Mouse (Mus musculus) layer of hippocampus, adult 18-20 months (tissue): Measurements from ENCODE around the gene Atg2a. TPM values are rescaled to one million over a fixed set of nuclear protein-coding genes. Genes with fewer than 3 reads are reported as not detected.
A peak's percentile ranks its signal among the peaks of the same experiment; 100 is the strongest.

Source experiments
- DNase-seq, 2 experiments: peaks; one replicate each; pipeline ENCODE4 v3.0.0; 2022; ENCODE audit warnings: low spot score in 2 of 2
- long read RNA-seq: library from polyadenylated mRNA; stranded (forward); transcript quantifications from one replicate; pipeline ENCODE4 v2.0.0, GENCODE M21; 2021
- total RNA-seq, 2 experiments: library from RNA; stranded (reverse); gene quantifications; 2 replicates each; pipeline ENCODE4 v1.2.3; 2021

Atg2a gene
- total RNA-seq: 10 to 100 TPM; 34.0 to 34.2 TPM
- long read RNA-seq, full-length matches to known transcripts: 22 of 70 reads
- long read RNA-seq, partial matches to known transcripts: 21 of 70 reads
- long read RNA-seq, other reads (novel, unspliced or antisense): 27 of 70 reads

DNA sequence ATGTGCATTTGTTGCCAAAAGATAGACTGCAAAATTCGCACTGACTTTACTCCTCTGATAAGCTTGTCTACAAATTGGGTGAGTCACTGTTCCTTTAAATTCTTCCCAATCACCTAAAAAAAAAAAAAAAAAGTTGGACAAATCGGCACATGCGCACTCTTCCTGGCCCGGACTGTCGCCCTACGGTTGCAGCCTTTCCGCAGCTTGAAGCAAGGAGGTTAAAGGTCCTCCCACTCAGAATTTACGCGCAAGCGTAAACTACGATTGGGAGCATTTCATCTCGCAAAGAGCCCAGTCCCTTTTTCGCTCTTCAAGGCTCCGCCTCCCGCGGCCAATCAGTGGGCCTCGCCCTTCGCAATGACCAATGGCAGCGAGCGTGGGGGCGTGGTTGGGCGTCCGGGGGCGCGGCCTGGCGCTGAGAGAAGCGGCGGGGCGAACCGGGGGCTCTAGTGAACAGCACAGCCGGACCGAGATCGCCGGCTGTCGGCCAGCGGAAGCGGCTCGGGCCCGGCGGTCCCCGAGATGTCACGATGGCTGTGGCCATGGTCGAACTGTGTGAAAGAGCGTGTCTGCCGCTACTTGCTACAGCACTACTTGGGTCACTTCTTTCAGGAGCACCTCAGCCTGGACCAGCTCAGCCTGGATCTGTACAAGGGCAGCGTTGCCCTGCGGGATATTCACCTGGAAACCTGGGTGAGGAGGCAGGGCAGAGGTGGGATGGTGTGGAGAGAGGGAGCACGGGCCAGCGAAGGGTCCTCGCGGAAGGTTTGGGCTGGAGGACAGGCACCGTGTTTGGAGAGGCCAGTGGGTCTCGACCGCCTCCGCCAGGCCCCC lies at the start of gene Atg2a:
Gene Atg2a (plus strand): TSS at position 395 of the 834 bp plus-strand sequence.
- peak; percentile 98 for DNase-seq

DNA sequence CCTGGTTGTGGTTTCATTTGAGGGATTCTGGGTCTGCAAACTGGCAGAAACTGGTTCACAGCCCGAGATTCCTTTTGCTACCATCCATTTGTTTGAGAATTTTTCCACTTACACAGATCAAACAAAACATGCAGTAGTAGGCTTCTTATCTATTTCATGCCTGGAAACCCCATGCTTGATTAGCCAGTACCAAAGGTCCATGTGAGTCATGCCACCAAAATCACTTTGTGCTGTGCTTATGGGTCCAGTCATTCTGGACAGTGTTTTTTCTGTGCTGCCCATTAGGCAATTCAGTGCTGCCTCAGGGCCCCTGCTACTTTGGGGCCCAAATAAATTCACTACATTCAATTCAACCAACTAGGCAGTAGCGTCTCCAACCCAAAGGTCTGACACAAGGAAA lies 37.2 kb upstream of the Atg2a start:
- no peak for DNase-seq

DNA sequence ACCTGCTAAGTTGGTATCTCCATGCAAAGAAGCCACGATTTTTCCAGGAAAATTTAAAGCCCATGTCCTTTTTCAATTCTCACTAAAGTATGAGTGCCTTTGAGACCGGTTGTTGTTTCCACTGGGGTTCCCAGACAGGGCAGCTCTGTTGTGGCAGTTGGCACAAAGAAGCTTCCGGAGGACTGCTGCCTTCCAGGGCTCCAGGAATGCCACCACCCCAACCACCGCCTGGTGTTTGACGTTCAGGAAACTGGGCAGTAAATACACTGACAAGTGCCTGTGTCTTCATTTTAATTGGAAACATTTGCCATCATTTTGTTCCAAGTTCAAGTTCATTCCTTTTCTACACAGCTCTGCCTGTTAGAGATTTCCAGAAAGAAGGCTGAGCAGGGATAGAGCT lies 34.8 kb upstream of the Atg2a start:
- no peak for DNase-seq

DNA sequence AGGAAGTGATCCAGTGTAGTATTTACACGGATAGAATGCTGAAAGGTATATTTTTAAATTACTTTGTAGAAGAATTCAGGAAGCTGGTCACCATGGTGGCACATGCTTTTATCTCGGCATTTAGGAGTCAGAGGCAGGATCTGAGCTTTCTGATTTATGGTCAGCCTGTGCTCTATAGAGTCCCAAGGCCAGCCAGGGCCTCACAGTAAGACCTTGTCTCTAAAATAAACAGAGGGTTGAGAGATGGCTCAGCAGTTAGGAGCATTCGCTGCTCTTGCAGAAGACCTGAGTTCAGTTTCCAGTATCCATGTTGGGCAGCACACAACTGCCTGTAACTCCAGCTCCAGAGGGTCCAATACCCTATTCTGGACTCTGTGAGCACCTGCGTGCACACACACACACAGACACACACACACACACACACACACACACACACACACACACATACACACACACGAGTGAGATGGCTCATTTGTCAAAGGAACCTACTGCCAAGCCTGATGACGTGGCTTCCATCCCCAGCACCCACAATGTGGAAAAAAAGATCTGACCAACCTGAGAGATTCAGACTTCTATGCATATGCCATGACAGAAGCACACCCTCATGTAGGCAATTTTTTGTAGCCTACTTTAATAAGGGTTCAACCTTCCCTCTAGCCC lies 25.3 kb upstream of the Atg2a start:
- no peak for DNase-seq

DNA sequence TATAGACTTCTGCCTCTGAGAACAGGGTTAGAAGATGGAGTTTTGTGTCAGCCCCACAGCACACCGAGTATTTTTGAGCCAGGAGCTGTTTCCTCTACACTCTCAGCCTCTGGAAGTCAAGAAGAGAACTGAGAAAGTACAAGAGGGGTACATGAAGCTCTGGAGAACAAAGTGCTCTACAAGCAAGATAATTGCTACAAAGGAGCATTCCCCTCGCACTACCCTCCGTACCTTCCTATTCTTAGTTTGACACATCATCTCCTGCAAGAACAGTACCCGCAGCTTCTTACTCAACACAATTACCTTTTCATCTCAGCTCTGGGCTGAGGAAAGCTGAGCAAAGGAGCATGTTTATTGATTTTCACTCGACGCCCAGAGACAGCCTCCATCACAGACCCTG lies 22.9 kb upstream of the Atg2a start:
- DNase-seq: no peak

DNA sequence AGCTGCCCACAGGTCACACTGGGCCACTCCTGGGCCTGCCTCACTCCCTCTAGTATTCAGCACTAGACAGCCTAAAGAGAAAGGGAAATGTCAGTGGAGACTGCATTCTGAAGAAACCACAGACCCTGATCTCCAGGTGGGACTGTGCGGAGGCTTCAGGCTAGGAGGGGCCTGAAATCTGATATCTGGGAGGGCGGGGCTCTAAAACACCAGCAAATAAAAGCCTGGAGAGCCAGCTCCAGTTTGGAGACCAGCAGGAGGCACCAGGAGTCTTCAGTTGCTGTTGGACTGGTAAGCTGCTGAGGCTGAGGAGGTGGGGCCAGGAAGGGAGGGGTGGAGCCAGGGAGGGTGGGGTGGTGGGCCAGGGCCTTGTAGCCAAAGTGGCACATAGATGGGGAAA lies 15.3 kb upstream of the Atg2a start, which contains the start of gene Gpha2:
Gene Gpha2 (plus strand): TSS at position 246 of the 400 bp plus-strand sequence.
- no peak for DNase-seq

DNA sequence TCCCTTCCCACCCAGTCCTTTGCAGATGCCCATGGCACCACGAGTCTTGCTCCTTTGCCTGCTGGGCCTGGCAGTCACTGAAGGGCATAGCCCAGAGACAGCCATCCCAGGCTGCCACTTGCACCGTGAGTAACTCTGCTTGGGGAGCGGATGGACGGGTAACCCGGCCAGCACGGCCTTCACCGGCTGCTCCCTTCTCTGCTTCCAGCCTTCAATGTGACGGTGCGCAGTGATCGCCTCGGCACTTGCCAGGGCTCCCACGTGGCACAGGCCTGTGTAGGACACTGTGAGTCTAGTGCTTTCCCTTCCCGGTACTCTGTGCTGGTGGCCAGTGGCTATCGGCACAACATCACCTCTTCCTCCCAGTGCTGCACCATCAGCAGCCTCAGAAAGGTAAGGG lies 14.7 kb upstream of the Atg2a start:
- DNase-seq: no peak

DNA sequence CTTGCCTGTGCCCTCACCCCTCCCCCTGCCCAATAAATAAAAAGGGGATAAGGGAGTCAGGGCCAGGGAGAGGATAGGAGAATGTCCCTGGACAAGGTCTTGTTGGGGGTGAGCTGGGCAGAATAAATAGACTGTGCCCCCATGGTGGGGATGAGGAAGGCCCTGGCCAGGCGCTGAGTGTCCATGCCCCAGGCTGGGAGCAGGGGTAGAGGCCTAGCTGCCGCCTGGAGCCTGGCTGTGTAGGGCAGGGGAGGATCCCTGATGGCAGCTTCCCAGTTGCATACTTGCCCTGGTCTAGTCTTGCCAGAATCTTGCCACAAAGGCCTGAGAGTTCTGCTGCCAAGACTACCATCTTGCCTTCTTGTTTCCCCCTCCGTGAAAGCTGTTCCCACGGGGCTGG lies 13.6 kb upstream of the Atg2a start:
- DNase-seq: no peak

DNA sequence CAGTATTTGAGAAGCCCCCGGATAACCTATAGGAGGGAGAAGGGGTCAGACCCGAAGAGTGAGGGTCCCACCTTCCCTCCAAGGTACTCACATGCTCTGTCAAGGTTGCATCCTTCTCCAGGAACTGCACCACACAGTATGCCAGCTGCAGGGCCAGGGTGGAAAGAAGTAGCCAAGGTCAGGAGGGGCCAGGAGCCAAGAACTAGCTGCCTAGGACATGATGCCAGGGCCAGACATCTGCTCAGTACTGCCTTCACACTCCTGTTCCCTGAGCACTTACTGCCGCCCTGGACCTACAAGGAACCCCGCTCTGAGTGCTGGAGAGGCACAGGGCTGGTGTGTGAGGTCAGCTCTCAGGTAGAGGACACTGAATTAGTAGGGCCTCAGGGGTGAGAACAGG lies 11.1 kb upstream of the Atg2a start:
- no peak for DNase-seq

DNA sequence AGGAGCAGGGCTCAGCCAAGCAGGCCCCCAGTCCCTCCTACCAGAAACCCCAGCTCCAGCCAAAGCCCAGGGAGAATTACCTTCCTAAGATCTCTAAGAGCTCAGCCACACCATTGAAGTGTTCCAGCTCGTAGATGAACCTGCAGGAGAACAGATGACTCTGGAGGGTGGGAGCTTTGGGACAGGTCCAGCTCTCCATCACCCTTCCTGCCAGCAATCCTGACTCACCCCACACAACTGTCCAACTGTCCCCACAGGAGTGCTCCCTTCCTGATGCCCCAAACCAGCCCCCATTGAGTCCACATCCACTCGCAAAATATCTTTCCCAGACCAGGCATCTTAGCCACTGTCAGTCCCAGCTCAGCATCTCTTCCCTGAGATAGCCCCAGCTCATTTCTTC lies 10.4 kb upstream of the Atg2a start:
- no peak for DNase-seq

DNA sequence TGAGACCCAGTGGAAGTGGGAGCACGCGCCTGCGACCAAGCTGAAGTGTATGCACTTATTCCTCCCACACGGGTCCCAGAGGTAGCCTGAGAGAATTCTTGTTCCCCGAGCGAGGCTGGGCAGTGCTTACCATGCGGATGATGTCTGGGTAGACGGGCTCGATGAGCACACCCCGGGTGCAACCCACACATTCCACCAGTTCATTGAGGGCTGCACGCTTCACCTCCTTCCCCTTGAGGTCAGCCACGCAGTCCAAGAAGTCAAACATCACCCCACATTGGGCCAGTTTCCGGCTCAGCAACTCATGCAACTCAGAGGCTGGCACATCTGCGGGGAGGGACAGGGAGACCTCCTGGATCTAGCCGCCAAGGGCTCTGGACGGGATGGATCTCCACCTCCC lies 7.8 kb upstream of the Atg2a start:
- no peak for DNase-seq

DNA sequence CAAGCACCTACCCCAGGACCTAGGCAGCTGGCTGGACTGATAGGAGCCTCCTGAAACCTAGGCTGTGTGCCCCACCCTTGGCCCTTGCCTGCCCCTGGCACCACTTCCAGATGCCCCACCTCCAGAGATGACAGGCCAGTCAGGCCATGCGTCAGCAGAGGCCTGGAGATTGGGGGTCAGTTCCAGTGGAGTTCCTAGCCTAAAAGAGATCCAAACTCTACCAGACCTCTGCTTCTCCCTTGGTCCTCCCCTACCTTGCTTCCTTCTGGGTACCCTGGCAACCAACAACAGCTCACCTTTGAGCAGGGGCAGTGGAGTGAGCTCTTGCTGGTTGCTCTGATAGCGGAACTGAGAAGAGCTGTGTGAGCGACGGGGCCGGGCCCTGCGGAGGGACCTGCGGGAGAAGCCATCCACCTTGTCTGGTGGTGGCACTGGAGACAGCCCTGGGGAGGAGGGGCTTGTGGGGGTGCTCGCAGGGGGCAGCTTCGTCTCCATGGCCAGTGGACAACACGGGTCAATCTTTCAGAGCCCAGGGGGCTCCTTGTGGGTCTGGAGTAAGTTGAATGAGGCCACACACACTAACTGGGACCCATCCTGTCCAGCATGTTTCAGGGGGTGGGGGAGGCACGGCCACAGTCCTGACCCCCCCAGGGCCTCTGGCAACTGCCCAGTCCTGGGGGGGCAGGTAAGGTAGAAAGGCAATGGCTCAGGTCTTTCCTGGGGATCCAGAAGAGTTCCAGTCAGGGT lies 7.0 kb upstream of the Atg2a start:
- no peak for DNase-seq

DNA sequence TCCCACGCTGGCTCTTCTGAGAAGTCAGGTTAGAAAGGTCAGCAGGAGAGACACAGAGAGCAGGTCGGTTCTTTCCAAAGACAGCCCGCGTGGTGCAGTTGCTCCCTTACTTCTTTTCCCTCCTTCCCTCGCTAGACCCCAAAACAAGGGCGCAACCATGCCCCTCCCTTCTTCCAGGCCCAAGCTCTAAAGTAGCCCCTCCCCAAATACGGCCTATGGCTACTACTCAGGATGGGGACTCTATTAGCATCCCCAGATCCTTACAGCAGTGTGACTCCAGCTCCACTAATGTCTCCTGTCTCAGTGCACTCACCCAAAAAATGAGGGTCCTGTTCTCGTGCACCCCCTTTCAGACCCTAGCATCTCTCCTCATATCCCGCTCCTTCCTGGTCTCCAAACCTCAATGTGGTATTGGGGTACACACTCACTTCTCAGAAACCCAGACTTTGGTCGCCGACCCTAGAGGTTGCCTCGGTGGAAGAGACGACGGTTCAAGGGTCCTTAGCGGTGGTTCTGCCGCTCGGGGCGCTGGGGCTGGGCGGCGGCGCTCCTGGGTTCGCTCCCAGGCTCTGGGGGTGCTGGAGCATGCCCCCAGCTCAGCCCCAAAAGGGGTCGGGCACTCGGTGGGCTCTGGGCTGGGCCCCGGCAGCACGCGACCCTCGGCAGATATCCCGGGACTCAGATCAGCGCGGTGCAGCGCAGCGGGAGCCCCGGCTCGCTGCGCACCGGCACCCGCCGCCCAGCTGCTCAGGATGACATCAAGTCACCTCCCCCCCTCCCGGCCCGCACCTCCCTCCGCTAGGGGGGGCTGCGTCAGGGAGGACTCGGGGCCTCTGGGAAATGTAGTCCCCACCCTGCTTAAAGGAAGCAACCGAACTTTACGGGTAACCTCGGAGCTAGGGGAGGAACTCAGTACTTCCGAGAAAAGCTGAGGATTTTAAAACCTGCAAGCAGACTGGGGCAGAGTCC lies 6.1 kb upstream of the Atg2a start, which contains the start of gene Ppp2r5b:
Gene Ppp2r5b (minus strand): TSS at position 789 of the 969 bp plus-strand sequence.
- peak; percentile 89 to 96 for DNase-seq

DNA sequence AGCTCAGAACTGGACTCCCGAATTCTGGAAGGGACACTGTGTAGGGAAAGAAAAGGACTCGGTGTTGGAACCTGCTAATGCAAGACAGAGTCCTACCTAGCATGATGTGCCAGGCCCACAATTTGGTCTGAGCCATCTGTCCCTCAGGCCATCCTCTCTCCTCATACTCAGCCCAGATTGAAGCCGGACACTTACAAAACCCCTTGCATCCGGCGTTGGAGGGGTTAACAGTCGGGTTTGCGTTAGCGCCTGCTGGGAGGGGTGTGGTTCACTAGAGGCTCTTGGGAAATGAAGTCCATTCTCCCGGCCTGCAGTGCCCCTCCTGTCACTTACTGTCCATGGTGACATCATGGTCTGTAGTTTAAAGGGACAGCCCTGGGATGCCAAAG lies 5.4 kb upstream of the Atg2a start:
- DNase-seq: peak; percentile 86 to 94

DNA sequence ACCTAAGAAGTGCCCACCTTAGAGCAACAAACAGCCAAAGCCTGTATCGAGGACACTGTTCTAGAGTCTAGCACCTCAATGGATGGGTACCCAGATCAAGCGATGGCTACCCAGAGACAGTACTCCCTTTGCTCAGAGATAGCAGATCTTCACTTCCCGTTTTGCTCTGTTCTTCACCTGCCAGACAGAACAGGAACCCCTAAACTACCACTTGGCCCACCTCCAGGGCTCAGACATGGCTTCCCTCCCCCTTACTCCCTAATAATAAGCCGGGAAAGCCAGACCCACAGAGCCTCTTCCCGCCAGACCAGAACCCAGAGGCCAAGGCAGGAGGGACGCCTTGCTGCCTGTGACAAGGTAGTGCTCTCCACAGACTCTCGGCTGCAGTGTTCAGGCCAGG lies 4.6 kb upstream of the Atg2a start:
- DNase-seq: no peak

DNA sequence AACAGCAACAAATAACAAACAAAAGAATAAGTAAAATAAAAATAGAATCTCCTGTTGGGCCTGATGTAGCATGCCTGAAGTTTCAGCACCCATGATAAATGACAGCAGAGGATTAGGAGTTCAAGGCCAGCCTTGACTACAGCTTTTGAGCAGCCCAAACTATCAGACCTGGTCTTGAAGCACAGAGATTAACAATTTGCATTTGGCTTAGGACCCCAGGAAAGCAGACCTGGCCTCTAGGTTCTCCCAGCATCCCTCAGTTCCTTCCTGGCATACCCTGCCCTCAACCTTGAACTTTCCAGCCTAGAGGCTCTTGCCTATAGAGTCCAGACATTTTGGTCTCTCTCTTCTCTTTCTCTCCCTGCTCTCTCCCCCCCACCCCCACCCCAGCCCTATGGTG lies 2.7 kb upstream of the Atg2a start:
- DNase-seq: no peak

DNA sequence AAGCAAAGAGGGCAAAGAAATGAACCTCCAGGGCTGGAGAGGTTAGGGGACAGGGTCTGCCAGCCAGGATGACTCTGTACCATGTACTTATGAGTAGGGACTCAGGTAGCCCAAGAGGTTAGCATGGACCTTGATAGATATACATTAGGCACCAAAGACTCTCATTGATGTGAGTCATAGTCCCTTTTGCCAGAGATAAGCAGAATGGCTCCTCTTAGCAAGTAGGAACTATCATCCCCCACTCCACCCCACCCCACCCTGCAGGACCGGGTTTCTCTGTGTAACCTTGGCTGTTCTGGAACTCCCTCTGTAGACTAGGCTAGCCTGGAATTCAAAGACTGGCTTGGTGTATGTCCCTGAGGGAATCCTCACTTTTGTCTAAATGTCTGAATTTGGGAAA lies 1.3 kb upstream of the Atg2a start:
- no peak for DNase-seq

DNA sequence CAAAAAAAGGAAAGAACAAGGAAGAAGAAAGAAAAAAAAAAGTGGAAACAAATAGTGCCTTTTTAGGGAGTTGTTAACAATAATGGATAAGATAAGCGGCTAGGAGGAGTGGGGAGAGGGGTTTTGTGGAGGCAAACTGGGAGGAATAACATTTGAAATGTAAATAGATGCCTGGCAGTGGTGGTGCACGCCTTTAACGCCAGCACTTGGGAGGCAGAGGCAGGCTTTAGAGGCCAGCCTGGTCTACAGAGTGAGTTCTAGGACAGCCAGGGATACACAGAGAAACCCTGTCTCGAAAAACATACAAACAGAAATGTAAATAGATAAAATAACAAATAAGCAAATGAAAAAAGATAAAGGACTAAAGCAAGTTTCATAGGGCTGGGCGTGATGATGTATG lies 743 bp upstream of the Atg2a start:
- no peak for DNase-seq

DNA sequence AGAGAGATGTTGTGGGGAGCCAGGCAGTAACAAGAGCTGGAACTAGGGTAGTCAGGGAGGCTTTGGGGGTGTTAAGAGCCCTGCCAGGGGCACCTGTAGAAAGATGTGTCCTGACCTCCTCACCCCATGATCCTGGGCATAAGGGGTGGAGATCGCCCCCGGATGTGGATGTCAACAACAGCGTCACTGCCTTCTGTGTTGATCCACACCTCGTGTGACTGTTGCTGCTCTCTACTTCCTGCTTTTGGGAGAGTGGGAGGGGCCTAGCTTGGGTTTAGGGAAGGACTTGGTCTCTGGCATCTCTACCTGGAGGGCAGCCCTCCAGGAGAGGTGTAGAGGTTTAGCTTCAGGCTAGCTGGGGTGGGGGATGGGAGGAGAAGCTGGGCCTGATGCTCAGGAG lies 813 bp downstream of the Atg2a start:
- DNase-seq: no peak

DNA sequence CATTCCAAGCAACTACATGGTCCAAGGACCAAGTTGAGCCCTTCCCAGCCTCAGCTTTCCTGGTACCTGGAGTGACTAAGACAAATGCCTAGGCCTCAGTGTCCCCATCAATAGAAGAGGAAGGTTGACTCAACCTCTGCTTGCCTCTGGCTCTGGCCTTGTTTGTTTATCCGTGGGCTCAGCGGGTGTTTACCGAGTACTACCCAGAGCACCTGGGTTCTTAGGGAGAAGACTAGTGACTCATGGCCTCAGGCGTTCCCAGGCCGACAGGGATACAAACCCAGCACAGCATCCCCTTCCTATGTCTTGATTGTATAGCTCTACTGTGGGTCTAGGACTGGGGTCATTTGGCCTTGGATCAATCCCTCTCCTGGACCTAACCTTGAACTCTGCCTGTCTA lies 1.8 kb downstream of the Atg2a start:
- DNase-seq: no peak

DNA sequence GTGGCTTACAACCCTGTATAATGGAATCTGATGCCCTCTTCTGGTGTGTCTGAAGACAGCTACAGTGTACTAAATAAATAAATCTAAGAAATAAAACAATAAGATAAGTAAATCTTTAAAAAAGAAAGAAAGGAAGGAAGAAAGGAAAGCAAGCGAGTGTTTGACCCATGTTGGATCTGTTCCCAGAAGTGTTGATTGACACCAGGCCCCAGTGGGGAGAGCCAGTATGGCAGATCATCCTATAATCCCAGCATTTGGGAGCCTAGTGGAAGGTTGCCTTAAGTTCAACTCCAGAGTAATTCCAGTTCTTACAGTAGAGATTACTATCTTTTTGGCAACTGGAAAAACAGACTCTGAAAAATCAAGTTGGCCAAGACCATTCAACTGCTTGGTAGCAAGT lies 4.3 kb downstream of the Atg2a start:
- DNase-seq: no peak
